Mouse (Mus musculus) megakaryocyte, embryonic 14.5 days (primary cell): Measurements from ENCODE around the gene Gpr137.

Experiments
- FLI1 ChIP-seq: IDR thresholded peaks from 2 replicates; pipeline ENCODE4 v1.6.1; 2012; ENCODE audit warnings: low read length, inconsistent platforms, mixed read lengths
- GATA1 ChIP-seq: IDR thresholded peaks from 3 replicates; pipeline ENCODE4 v1.6.1; 2012; ENCODE audit warnings: mixed read lengths, low read length, inconsistent platforms, borderline replicate concordance

GRCm38 (mm10) chr19:6981465-6981864 is 39.2 kb upstream of the Gpr137 start:
- no peak for TF ChIP-seq GATA1
- TF ChIP-seq FLI1, result no peak
